ENCODE assay signal across 11 mouse cellular contexts in genomic region chr4:115097146-115097496, GRCm38 (mm10). TPM values are rescaled to one million over a fixed set of nuclear protein-coding genes. Genes with fewer than 3 reads are reported as not detected.
DNase-seq lines count a peak whose midpoint lies in the region; ATAC-seq and TF ChIP-seq lines count a peak whose summit lies in the region.
"Had no signal": no experiment of that assay in that cellular context is flagged by ENCODE, and none has a peak within 500 bp of the region (broad histone marks: within the 10 kb centered on the region; RNA-seq: fewer than 3 reads in every experiment).

No protein-coding gene starts in this region.

- H3K27me3 ChIP-seq in hindbrain, embryonic 11.5 days (ENCODE audit: control insufficient read depth, insufficient read depth, low read length) = peaks cover 22% of the 10 kb centered on the region
- peaks cover 31% of the 10 kb centered on the region for H3K27me3 ChIP-seq in limb, embryonic 14.5 days (ENCODE audit: control insufficient read depth, insufficient read depth, low read length)
- H3K27me3 ChIP-seq in midbrain, embryonic 15.5 days (replicated peaks) = peaks cover 19% of the 10 kb centered on the region
- H3K27me3 ChIP-seq: Patski had no signal

- ATAC-seq in hindbrain, embryonic 11.5 days (ENCODE audit: low FRiP score) = peak; percentile 15; the same call in 1 of the 2 replicates
- no peak for ATAC-seq in limb, embryonic 14.5 days (ENCODE audit: low FRiP score, low read depth)
- peak; percentile 17; the same call in 1 of the 2 replicates for ATAC-seq in midbrain, embryonic 15.5 days (replicated peaks)
- ATAC-seq: Patski had no signal

- TF ChIP-seq POLR2A in limb, embryonic 14.5 days (IDR thresholded peaks at IDR 0.05; ENCODE audit: borderline replicate concordance, extremely low read depth, insufficient read depth, insufficient read length) = no peak

- H3K4me1 ChIP-seq in hindbrain, embryonic 11.5 days (replicated peaks; ENCODE audit: control insufficient read depth, insufficient read depth, low read length) = 0 out of 2 replicates have a peak, but pooled peaks cover 4% of the 10 kb centered on the region
- peaks cover 12% of the 10 kb centered on the region for H3K4me1 ChIP-seq in limb, embryonic 14.5 days (ENCODE audit: control insufficient read depth, insufficient read depth, low read length)
- H3K4me1 ChIP-seq in midbrain, embryonic 15.5 days = peaks cover 16% of the 10 kb centered on the region

- H3K27ac ChIP-seq in gastrocnemius, adult 2 months = no peak overlapping the region
- no peak overlapping the region for H3K27ac ChIP-seq in hindbrain, embryonic 11.5 days (ENCODE audit: low read depth, low read length)
- no peak overlapping the region for H3K27ac ChIP-seq in limb, embryonic 14.5 days (replicated peaks; ENCODE audit: low read depth, low read length)
- H3K27ac ChIP-seq in midbrain, embryonic 15.5 days = no peak overlapping the region

- H3K9ac ChIP-seq in hindbrain, embryonic 11.5 days (ENCODE audit: low read depth, low read length) = no peak overlapping the region
- no peak overlapping the region for H3K9ac ChIP-seq in limb, embryonic 14.5 days (ENCODE audit: low read depth, low read length, severe bottlenecking)
- H3K9ac ChIP-seq in midbrain, embryonic 15.5 days = no peak overlapping the region

- no peaks in the 10 kb centered on the region for H3K36me3 ChIP-seq in hindbrain, embryonic 11.5 days (ENCODE audit: control insufficient read depth, insufficient read depth, low read length)
- H3K36me3 ChIP-seq in limb, embryonic 14.5 days (ENCODE audit: control insufficient read depth, insufficient read depth, low read length) = no peaks in the 10 kb centered on the region
- H3K36me3 ChIP-seq in midbrain, embryonic 15.5 days (replicated peaks) = no peaks in the 10 kb centered on the region

- under 1% methylated on average over 6 of the region's 6 CpGs for WGBS in hindbrain, embryonic 11.5 days
- under 1% methylated on average over 6 of the region's 6 CpGs for WGBS in limb, embryonic 14.5 days
- WGBS in midbrain, embryonic 15.5 days = under 1% methylated on average over 6 of the region's 6 CpGs

- intact Hi-C loops in gastrocnemius, adult 2 months (cut with DNase I) = no loop called here

- peak; percentile 57 for TF ChIP-seq CTCF in gastrocnemius, adult 2 months (IDR thresholded peaks at IDR 0.05)

- H3K4me2 ChIP-seq in hindbrain, embryonic 11.5 days (replicated peaks; ENCODE audit: low read depth, low read length) = peak overlapping the region; percentile 28; the same call in 1 of the 2 replicates
- peak overlapping the region; percentile 26; the same call in 1 of the 2 replicates for H3K4me2 ChIP-seq in limb, embryonic 14.5 days (replicated peaks; ENCODE audit: low read depth, low read length, severe bottlenecking)
- H3K4me2 ChIP-seq in midbrain, embryonic 15.5 days = peak overlapping the region; percentile 44

- no peaks in the 10 kb centered on the region for H3K9me3 ChIP-seq in hindbrain, embryonic 11.5 days (ENCODE audit: control insufficient read depth, low read length)
- no peaks in the 10 kb centered on the region for H3K9me3 ChIP-seq in limb, embryonic 14.5 days (ENCODE audit: control insufficient read depth, low read length)
- no peaks in the 10 kb centered on the region for H3K9me3 ChIP-seq in midbrain, embryonic 15.5 days

- no peak for DNase-seq in gastrocnemius, adult 2 months
- DNase-seq in gastrocnemius, adult 18-20 months (ENCODE audit: low spot score) = no peak
- DNase-seq in embryo, embryonic 10.5 days (ENCODE audit: low spot score) = peak; percentile 78
- peak; percentile 69 for DNase-seq in hindbrain, embryonic 11.5 days (ENCODE audit: low spot score)
- DNase-seq in limb, embryonic 14.5 days (ENCODE audit: low spot score) = no peak
- DNase-seq in testis, postnatal 10 days (ENCODE audit: low spot score) = no peak
- DNase-seq in adrenal gland, postnatal 4 days (ENCODE audit: low spot score in 2 of 2) = no peak

- 0 out of 2 replicates have a peak overlapping the region, but pooled peaks have one; percentile 4 for H3K4me3 ChIP-seq in gastrocnemius, adult 2 months
- no peak overlapping the region for H3K4me3 ChIP-seq in hindbrain, embryonic 11.5 days (ENCODE audit: low read depth, low read length)
- no peak overlapping the region for H3K4me3 ChIP-seq in limb, embryonic 14.5 days (replicated peaks; ENCODE audit: low read length)
- peak overlapping the region; percentile 15 for H3K4me3 ChIP-seq in midbrain, embryonic 15.5 days

RNA-seq across cellular contexts. Expression of gene Pdzk1ip1, which starts 8.6 kb away (rescaled TPM):
- total RNA-seq in gastrocnemius, adult 2 months (2021) = not detected
- total RNA-seq in gastrocnemius, adult 18-20 months (2021) = not detected
- polyA plus RNA-seq in hindbrain, embryonic 11.5 days (2014; fragmentation: Nextera tagmentation; extraction: Ambion mirVana) = 12.8 and 16.0 TPM in 2 replicates
- 11.3 and 12.0 TPM in 2 replicates for polyA plus RNA-seq in limb, embryonic 14.5 days (2012; rRNA removed)
- polyA plus RNA-seq in limb, embryonic 14.5 days (2014; fragmentation: Nextera tagmentation; extraction: Ambion mirVana) = 14.7 and 21.9 TPM in 2 replicates
- polyA plus RNA-seq in midbrain, embryonic 15.5 days (2015; fragmentation: Nextera tagmentation; extraction: Ambion mirVana) = 3.0 and 3.8 TPM in 2 replicates
- 10 to 100 TPM in 1 of 2 experiments, 1 to 10 TPM in 1; 3.2 to 46.4 TPM for total RNA-seq in adrenal gland, postnatal 4 days (2021)
- total RNA-seq: heart, postnatal 36 days had no signal

RNA-seq across cellular contexts. Expression of gene Cyp4x1, which starts 37.0 kb away (rescaled TPM):
- not detected for total RNA-seq in gastrocnemius, adult 2 months (2021)
- not detected for total RNA-seq in gastrocnemius, adult 18-20 months (2021)
- 0.75 and 0.79 TPM in 2 replicates for polyA plus RNA-seq in hindbrain, embryonic 11.5 days (2014; fragmentation: Nextera tagmentation; extraction: Ambion mirVana)
- polyA plus RNA-seq in limb, embryonic 14.5 days (2012; rRNA removed) = 0.03 TPM in 2 replicates
- polyA plus RNA-seq in limb, embryonic 14.5 days (2014; fragmentation: Nextera tagmentation; extraction: Ambion mirVana) = 0.11 TPM in 1 of 2 replicates, not detected in the other
- polyA plus RNA-seq in midbrain, embryonic 15.5 days (2015; fragmentation: Nextera tagmentation; extraction: Ambion mirVana) = 10.7 and 11.0 TPM in 2 replicates
- under 1 TPM; 0.23 to 0.28 TPM for total RNA-seq in adrenal gland, postnatal 4 days (2021)
- total RNA-seq: heart, postnatal 36 days had no signal
- polyA plus RNA-seq: Patski; testis, adult 2 months had no signal

RNA-seq across cellular contexts. Expression of gene Tal1, which starts 40.9 kb away (rescaled TPM):
- total RNA-seq in gastrocnemius, adult 2 months (2021) = 1 to 10 TPM in 1 of 2 experiments, under 1 TPM in 1; 0.94 to 1.7 TPM
- 1 to 10 TPM in 1 of 2 experiments, under 1 TPM in 1; 0.93 to 1.0 TPM for total RNA-seq in gastrocnemius, adult 18-20 months (2021)
- 8.6 and 10.3 TPM in 2 replicates for polyA plus RNA-seq in hindbrain, embryonic 11.5 days (2014; fragmentation: Nextera tagmentation; extraction: Ambion mirVana)
- polyA plus RNA-seq in limb, embryonic 14.5 days (2012; rRNA removed) = 3.4 and 4.4 TPM in 2 replicates
- polyA plus RNA-seq in limb, embryonic 14.5 days (2014; fragmentation: Nextera tagmentation; extraction: Ambion mirVana) = 1.6 and 1.7 TPM in 2 replicates
- polyA plus RNA-seq in midbrain, embryonic 15.5 days (2015; fragmentation: Nextera tagmentation; extraction: Ambion mirVana) = 7.9 and 8.5 TPM in 2 replicates
- 10 to 100 TPM in 1 of 2 experiments, 1 to 10 TPM in 1; 6.3 to 11.3 TPM for total RNA-seq in adrenal gland, postnatal 4 days (2021)

Comparison
In these comparisons a context has a peak if more than half of its experiments do, and no peak if none do; other contexts are left out.
1. DNase-seq: peak in embryo, embryonic 10.5 days (single experiment) and hindbrain, embryonic 11.5 days (single experiment); none in gastrocnemius, adult 2 months (single experiment), gastrocnemius, adult 18-20 months (single experiment), limb, embryonic 14.5 days (single experiment), testis, postnatal 10 days (single experiment) and adrenal gland, postnatal 4 days (0 of 2).
2. H3K4me3 ChIP-seq: peak in gastrocnemius, adult 2 months (single experiment) and midbrain, embryonic 15.5 days (single experiment); none in hindbrain, embryonic 11.5 days (single experiment) and limb, embryonic 14.5 days (single experiment).
3. Peak in every context shown above with its lines, with median percentiles within 50 percentile points of each other: H3K4me2 ChIP-seq.